Mouse (Mus musculus): ENCODE results near the gene Dscaml1.

GRCm38 (mm10) chr9:45454032-45454431, 27.6 kb downstream of the Dscaml1 start:
- no peak for TF ChIP-seq POLR2A (IDR thresholded peaks at IDR 0.05; ENCODE audit: control insufficient read depth, low read depth, low read length)
- TF ChIP-seq CTCF (IDR thresholded peaks at IDR 0.05; ENCODE audit: control insufficient read depth, insufficient read depth, insufficient replicate concordance, low read depth, low read length) = no peak
